Mouse (Mus musculus): Measurements from ENCODE around the gene Fibp. TPM values are rescaled to one million over a fixed set of nuclear protein-coding genes. Genes with fewer than 3 reads are reported as not detected.
A peak's percentile ranks its signal among the peaks of the same experiment; 100 is the strongest.
"Not testable (repeated sequence)": the region's sequence is repeated elsewhere in the genome, so short reads cannot be mapped to it uniquely, and the experiment has no call there.

Gene Fibp
- polyA plus RNA-seq, 1 experiment from 2014 or later, result 92.2 TPM

- TF ChIP-seq CTCF (IDR thresholded peaks at IDR 0.05), result no peak
- in situ Hi-C loops (cut with MboI; ENCODE audit: low pct_unique_long_range_greater_than_20kb), result no loop called here
- ATAC-seq (peak; percentile 37), DNase-seq (ENCODE audit: low read depth, low spot score) (no peak)
- no peaks in the 10 kb centered on the region for H3K27me3 ChIP-seq
- ChIA-PET CTCF (interaction anchor here (5.4 to 12.3 kb wide), 3 partner anchors 16 to 58 kb away, joined by 65 to 143 read pairs (median 97); partner anchors contain the start of genes Ctsw, Efemp2 and Fibp), POLR2A (interaction anchor here (0.6 to 8.8 kb wide), 7 partner anchors 16 to 377 kb away, joined by 3 to 135 read pairs (median 4); partner anchors contain the start of genes Ccdc85b and Efemp2)
Measured at GRCm38 (mm10) chr19:5490313-5490897, 30.0 kb downstream of the Fibp start, which contains the start of gene Cfl1. Gene Cfl1, plus strand, starts transcription at chr19:5490455.

- DNase-seq (ENCODE audit: low read depth, low spot score) (no peak), ATAC-seq (peak; percentile 21)
- in situ Hi-C loops (cut with MboI; ENCODE audit: low pct_unique_long_range_greater_than_20kb), result no loop called here
- no peaks in the 10 kb centered on the region for H3K27me3 ChIP-seq
- POLR2A ChIA-PET, result interaction anchor here (0.6 to 8.8 kb wide), 6 partner anchors 17 to 376 kb away, joined by 3 to 135 read pairs (median 4); partner anchors contain the start of genes Ccdc85b and Efemp2
- no peak for TF ChIP-seq CTCF (IDR thresholded peaks at IDR 0.05)
- CTCF ChIA-PET, result interaction anchor here (0.8 to 12.3 kb wide), 5 partner anchors 8 to 77 kb away, joined by 3 to 143 read pairs (median 3); partner anchors contain the start of genes Ctsw and Fibp
Measured at GRCm38 (mm10) chr19:5490898-5491708, 30.7 kb downstream of the Fibp start.

GRCm38 (mm10) chr19:5492641-5493040 is 32.2 kb downstream of the Fibp start:
- CTCF ChIA-PET, result interaction anchor here (1.4 kb wide), 1 partner anchor 29 kb away, joined by 4 read pairs; no protein-coding TSS in a partner anchor
- TF ChIP-seq CTCF (IDR thresholded peaks at IDR 0.05), result no peak
- DNase-seq (ENCODE audit: low read depth, low spot score) (no peak), ATAC-seq (no peak)
- no peaks in the 10 kb centered on the region for H3K27me3 ChIP-seq
- in situ Hi-C loops (cut with MboI; ENCODE audit: low pct_unique_long_range_greater_than_20kb), result no loop called here
- POLR2A ChIA-PET, result interaction anchor here (1.1 to 1.3 kb wide), 2 partner anchors 9 to 17 kb away, joined by 3 read pairs; no protein-coding TSS in a partner anchor

- DNase-seq (ENCODE audit: low read depth, low spot score); ATAC-seq; in situ Hi-C loops (cut with MboI; ENCODE audit: low pct_unique_long_range_greater_than_20kb); H3K27me3 ChIP-seq: not testable (repeated sequence)
- POLR2A ChIA-PET, result interaction anchor here (0.6 to 1.3 kb wide), 3 partner anchors 10 to 18 kb away, joined by 3 read pairs; no protein-coding TSS in a partner anchor
- CTCF ChIA-PET, result interaction anchor here (1.4 to 1.6 kb wide), 2 partner anchors 30 to 36 kb away, joined by 3 to 4 read pairs; no protein-coding TSS in a partner anchor
Measured at GRCm38 (mm10) chr19:5493301-5493721, 32.9 kb downstream of the Fibp start.

- ChIA-PET CTCF (interaction anchor here (1.6 kb wide), 1 partner anchor 35 kb away, joined by 3 read pairs; no protein-coding TSS in a partner anchor), POLR2A (interaction anchor here (0.8 to 1.2 kb wide), 2 partner anchors 9 to 16 kb away, joined by 7 read pairs; partner anchors contain the start of genes 1700020D05Rik and Snx32)
- ATAC-seq (no peak), DNase-seq (ENCODE audit: low read depth, low spot score) (no peak)
- H3K27me3 ChIP-seq, result no peaks in the 10 kb centered on the region
- in situ Hi-C loops (cut with MboI; ENCODE audit: low pct_unique_long_range_greater_than_20kb), result no loop called here
- no peak for TF ChIP-seq CTCF (IDR thresholded peaks at IDR 0.05)
Measured at GRCm38 (mm10) chr19:5494314-5494713, 33.9 kb downstream of the Fibp start.

- in situ Hi-C loops (cut with MboI; ENCODE audit: low pct_unique_long_range_greater_than_20kb), result no loop called here
- ATAC-seq (no peak), DNase-seq (ENCODE audit: low read depth, low spot score) (no peak)
- CTCF ChIA-PET, result interaction anchor here (0.8 to 1.5 kb wide), 4 partner anchors 13 to 34 kb away, joined by 3 to 4 read pairs (median 3); no protein-coding TSS in a partner anchor
- H3K27me3 ChIP-seq, result no peaks in the 10 kb centered on the region
- no peak for TF ChIP-seq CTCF (IDR thresholded peaks at IDR 0.05)
- POLR2A ChIA-PET, result interaction anchor here (1.5 kb wide), 1 partner anchor 7 kb away, joined by 5 read pairs; the partner anchor contains the start of gene Mus81
Measured at GRCm38 (mm10) chr19:5495353-5496051, 35.1 kb downstream of the Fibp start.

GRCm38 (mm10) chr19:5496052-5496370 is 35.6 kb downstream of the Fibp start:
- CTCF ChIA-PET, result interaction anchor here (0.8 to 1.5 kb wide), 4 partner anchors 13 to 34 kb away, joined by 3 to 4 read pairs (median 3); no protein-coding TSS in a partner anchor
- H3K27me3 ChIP-seq, result no peaks in the 10 kb centered on the region
- DNase-seq (ENCODE audit: low read depth, low spot score) (no peak), ATAC-seq (no peak)
- POLR2A ChIA-PET, result interaction anchor here (1.5 kb wide), 1 partner anchor 8 kb away, joined by 5 read pairs; the partner anchor contains the start of gene Mus81
- in situ Hi-C loops (cut with MboI; ENCODE audit: low pct_unique_long_range_greater_than_20kb), result no loop called here
- no peak for TF ChIP-seq CTCF (IDR thresholded peaks at IDR 0.05)

- no peak for TF ChIP-seq CTCF (IDR thresholded peaks at IDR 0.05)
- ATAC-seq (no peak), DNase-seq (ENCODE audit: low read depth, low spot score) (no peak)
- no peaks in the 10 kb centered on the region for H3K27me3 ChIP-seq
- in situ Hi-C loops (cut with MboI; ENCODE audit: low pct_unique_long_range_greater_than_20kb), result no loop called here
- POLR2A ChIA-PET, result no interaction called here
- CTCF ChIA-PET, result interaction anchor here (1.1 kb wide), 1 partner anchor 12 kb away, joined by 4 read pairs; the partner anchor contains the start of gene Mus81
Measured at GRCm38 (mm10) chr19:5500330-5500875, 40.0 kb downstream of the Fibp start.

GRCm38 (mm10) chr19:5503687-5504086 is 43.3 kb downstream of the Fibp start, which contains the start of gene 1700020D05Rik:
Gene 1700020D05Rik, minus strand, starts transcription at chr19:5503787.
- CTCF ChIA-PET, result interaction anchor here (1.1 kb wide), 1 partner anchor 26 kb away, joined by 4 read pairs; no protein-coding TSS in a partner anchor
- no peak for TF ChIP-seq CTCF (IDR thresholded peaks at IDR 0.05)
- no peak for DNase-seq (ENCODE audit: low read depth, low spot score)
- ATAC-seq, result no peak
- in situ Hi-C loops (cut with MboI; ENCODE audit: low pct_unique_long_range_greater_than_20kb), result no loop called here
- POLR2A ChIA-PET, result interaction anchor here (1.5 kb wide), 1 partner anchor 9 kb away, joined by 7 read pairs; no protein-coding TSS in a partner anchor
- no peaks in the 10 kb centered on the region for H3K27me3 ChIP-seq

Data from Patski (cell line).